Mouse (Mus musculus): ENCODE results near the gene Gper1. TPM values are rescaled to one million over a fixed set of nuclear protein-coding genes. Genes with fewer than 3 reads are reported as not detected.

Gene Gper1
- total RNA-seq, 2 experiments from 2014 or later, result 3.7 to 3.8 TPM

DNA sequence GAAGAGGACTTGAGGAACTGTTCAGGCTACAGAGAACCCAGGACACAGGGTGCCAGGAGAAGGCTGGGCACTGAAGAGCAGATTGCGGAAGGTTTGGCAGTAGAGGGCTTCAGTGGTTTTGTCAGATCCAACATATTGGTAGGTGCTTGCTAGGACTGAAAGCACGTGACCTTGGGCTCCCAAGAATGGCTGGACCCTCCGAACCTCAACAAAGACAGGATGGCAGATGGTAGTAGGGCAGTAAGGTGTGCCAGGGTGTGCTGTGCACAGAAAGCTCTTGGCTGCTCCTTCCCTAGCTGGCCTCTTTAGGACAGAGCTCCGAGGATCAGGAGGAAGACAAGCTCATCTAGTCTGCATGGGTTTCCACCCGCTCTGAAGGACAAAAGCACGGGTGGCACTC is 11.8 kb upstream of the Gper1 start:
- no peak for DNase-seq (ENCODE audit: low spot score in 2 of 2)

DNA sequence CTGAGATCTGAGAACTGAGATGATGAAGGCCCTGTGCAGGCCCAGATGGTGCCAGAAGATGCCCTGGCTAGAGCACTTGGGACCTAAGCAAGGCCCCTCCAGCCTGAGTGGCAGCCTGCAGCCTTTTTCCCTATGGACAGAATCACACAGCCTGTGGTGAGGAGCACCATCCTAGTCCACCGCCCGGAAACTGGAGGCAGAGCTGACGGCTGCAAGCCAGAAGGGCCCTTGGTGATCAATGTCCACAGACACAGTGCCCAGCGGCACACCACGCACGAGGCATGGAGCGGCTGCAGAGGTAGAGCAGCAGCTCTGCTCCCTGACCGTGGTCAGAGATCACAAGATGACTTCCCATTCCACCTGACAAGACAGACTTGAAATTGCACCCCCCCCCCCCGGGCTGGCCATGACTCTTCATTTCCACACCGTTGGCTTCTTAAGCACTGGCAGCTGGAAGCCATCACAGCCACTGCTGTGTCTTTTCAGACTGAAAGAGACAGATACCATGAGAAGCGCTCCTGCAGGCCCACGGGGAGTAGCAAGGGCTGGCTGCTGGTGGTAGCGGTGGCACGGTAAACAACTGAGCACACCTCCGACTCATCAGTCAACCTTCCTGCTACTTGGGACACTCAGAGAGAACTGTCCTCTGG is 11.2 kb upstream of the Gper1 start:
- no peak for DNase-seq (ENCODE audit: low spot score in 2 of 2)

DNA sequence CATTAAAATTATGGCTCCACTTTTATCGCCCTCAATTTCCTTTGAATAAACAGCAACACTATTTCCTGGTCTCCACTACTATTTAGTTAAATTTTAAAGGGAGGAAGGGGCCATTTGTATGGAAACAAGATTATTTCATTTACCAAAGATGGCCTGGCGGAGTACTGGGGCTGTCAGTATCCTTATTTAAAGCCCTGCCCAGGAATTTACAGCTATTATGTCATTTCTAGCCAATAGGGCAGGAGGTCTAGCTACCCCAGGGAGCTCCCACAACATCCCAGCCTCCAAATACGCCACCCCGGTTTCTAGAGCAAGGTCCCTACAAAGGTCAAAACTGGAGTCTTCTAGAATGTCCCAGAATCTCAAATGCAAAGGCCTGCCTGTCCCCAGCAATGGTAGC is 9.4 kb upstream of the Gper1 start:
- DNase-seq (ENCODE audit: low spot score in 2 of 2), result no peak

DNA sequence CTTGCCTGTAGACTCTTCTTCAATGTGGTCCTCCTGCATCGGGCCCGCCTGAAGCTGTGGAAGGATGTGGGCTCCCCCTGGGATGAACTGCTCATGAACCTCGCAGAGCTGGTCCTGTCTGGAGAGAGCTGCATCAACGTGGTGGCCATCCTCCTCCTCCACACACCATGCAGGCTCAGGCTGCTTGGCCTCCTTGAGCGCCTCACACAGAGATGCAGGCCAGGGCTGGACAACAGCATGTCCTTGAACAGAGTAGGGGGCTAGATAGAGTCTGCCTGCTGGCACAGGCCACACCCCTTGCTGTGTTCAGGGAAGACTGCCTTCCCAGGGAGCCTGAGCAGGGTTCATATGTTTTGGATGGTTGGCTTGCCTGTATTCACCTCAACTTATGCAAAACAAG is 8.0 kb upstream of the Gper1 start:
- no peak for DNase-seq (ENCODE audit: low spot score in 2 of 2)

DNA sequence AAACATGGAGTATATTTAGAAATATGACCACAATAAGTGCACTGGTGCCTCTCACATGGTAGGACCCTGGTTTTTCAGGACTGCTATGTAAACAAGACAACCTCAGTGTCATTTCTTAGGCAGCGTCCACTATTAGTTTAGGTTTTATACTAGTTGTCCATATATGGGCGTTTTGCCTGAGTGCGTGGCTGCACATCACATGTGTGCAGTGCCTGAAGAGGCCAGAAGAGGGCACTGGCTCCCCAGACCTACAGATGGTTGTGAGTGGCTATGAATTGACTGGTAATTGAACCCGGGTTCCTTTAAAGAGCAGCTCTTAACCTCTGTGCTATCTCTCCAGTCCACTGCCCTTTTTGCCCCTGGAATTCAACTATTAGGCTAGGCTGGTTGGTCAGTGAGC is 6.0 kb upstream of the Gper1 start:
- DNase-seq (ENCODE audit: low spot score in 2 of 2), result peak in 1 of 2 experiments; percentile 60

DNA sequence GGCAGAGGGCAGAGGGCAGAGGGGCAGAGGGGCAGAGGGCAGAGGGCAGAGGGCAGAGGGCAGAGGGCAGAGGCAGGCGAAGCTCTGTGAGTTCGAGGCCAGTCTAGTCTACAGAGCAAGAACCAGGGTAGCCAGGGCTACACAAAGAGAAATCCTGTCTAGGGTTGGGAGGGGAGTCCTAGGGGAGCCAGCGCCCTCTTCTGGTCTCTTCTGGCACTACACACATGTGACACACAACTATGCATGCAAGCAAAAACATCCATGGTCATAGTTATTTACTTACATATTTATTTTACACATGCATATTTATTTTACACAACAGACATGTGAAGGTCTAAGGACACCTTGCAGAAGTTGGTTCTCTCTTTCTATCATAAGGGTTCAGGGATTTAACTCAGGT is 5.5 kb upstream of the Gper1 start:
- DNase-seq (ENCODE audit: low spot score in 2 of 2), result no peak

DNA sequence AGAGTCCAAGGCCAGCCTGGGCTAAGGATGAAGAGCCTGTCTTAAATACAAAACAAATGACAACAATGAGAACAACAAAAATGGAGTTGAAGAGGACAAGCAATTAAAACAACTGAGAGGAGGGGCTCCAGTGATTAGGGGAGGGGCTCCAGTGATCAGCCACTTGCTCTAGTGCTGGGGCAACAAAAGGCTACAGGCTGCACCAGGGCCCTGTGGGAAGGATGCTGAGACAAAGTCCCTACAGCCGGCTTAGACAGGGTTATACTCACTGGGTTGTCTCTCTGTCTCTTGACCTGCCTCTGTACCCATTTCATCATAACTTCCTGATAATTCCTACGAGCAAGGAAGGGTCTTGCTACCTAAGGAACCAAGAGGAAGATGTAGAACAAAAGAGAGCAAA is 4.8 kb upstream of the Gper1 start:
- DNase-seq (ENCODE audit: low spot score in 2 of 2), result no peak

DNA sequence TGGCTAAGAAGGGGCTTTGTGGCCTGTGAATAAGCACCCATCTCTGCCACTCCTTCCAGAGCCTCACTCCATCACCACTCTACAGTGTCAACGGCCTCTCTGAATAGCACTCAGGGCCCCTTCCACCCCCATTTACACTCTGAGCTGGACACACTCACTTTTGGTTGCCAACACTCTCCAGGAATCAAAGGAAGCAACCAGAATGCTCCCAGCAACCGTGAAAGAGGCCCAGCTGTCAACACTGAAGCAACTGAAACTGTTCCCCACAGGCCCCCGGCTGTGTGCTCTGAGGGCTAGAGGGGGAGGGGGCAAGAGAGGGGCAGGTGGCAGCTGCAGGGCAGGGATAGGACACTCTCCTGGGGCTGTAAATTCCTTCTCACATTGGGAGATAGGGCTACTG is 4.3 kb upstream of the Gper1 start:
- no peak for DNase-seq (ENCODE audit: low spot score in 2 of 2)

DNA sequence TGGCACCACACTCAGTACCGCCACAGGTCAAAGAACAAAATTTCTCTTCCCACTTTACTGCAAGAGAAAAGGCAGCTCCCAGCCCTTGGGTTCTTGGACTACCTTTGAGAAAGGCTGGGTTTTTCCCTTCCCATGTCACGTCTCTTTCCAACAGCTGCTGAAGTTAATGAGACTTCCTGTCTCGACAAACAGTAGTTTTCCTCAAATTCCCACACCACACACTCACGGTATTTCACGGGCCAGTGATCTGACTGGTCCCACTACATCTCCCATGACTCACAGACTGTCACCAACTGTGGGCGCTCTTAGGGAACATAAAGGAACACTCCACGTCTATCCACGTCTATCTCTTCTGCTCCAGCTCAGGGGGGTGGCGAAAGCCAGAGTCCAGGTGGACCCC is 2.2 kb downstream of the Gper1 start:
- no peak for DNase-seq (ENCODE audit: low spot score in 2 of 2)

DNA sequence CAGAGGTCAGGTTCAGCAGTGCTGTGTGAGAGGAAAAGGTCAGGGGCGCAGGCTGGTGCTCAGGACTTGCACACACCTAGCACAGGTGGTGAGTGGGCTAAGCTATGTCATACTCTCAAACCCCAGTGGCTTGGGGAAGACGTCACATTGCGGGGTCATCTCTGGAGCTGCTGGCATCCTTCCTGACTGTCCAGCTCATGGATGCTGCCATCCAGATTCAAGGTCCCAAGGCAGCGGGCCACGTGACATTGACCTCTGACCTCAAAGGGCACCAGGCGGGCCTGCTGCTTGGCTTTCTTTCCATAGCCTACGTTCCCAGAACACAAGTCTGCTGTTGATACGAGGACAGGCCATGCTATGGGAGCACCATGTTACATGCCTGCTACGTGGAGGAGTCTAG is 4.0 kb downstream of the Gper1 start:
- no peak for DNase-seq (ENCODE audit: low spot score in 2 of 2)

DNA sequence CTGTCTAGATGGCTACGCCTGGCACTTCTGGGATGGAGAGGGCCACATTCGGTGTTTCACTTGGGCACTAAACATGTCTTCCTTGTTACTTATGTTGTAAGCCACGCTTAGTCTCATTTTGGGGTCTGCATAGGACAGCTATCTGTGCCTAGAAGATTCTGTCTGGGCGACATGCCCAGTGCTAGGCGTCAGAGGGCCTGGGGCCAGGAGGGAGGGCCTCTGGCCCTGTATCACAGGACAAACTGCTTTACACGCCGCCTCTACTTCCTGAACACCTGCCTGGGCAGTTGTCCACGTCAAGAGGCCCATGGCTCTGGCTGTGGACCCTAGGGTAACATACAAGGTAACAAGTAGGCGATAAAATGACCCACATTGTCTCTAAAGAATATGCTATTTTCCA is 5.0 kb downstream of the Gper1 start:
- DNase-seq (ENCODE audit: low spot score in 2 of 2), result no peak

DNA sequence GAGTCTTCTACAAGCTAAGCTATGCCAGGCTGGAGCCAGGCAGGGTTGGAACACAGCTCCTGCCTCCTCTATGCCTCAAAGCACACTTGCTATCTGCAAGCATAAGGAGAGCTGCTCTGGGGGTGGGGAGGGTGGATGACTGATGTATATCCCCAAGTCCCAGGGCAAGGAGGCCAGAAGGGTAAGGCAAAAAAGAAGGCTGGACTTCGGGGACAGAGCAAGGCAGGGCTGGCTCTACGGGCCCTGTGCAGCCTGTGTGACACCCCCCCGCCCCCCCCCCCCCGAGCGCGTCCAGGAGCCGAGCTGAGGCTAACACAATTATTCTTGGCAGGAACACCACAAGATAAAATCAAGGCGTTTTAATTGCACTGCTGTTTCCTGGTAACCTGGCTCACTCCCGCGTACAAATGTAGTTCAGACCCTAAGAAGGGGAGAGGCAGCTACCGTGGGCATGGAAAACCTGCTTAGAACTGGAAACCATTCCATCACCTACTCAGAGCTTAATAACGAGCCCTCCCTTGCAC is 6.9 kb downstream of the Gper1 start:
- DNase-seq (ENCODE audit: low spot score in 2 of 2), result no peak

DNA sequence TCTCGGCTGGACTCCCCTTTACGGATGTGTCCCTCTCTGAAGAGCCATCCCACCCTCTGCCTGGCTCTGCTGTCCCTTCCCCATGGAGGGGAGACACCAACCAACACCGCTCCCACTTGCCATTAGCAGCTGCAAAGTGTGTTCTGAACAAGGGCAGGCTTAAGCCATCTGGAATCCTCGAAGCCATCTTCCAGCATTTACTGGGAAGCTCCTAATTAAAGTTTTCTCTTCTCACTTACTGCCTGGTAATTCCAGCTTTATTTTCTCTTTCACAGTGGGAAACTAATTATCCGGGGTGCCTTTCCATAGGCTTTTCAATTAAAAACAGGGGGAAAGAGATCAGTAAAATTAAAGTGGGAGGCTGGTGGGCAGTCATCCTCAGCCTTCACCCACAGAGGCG is 9.4 kb downstream of the Gper1 start:
- DNase-seq (ENCODE audit: low spot score in 2 of 2), result peak in 1 of 2 experiments; percentile 13

DNA sequence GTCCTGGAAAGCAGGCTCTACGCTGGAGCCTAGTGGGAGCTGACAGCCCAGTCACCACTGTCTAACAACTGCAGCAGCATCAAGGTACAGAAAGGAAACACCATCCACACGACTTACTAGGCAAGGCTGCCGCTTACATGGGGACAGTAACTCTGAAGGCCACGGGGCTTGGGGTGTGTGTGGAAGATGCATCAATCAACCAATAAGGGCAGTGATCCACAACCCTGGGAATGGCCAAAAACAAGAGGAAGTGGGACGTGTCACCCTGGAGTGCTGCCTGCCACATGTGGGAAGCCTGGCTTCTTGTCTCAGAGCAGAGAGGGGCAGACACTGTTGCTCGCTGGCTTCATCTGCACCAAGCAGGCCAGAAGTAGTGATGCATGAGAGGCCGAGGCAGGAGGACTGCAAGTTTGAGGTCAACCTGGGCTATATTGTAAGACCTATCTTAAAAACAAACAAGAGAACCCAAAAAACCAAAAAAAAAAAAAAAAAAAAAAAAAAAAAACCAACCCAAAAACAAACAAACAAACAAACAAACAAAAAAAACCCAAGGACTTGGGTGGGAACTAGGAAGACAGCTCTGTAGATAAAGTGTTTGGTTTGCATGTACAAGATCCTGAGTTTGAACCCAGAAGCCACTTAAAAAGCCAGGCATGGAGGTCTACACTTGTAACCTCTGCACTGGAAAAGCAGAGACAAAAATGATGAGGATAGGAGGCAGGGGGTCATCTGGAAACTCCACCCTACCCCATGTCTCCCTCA is 10.0 kb downstream of the Gper1 start:
- no peak for DNase-seq (ENCODE audit: low spot score in 2 of 2)

DNA sequence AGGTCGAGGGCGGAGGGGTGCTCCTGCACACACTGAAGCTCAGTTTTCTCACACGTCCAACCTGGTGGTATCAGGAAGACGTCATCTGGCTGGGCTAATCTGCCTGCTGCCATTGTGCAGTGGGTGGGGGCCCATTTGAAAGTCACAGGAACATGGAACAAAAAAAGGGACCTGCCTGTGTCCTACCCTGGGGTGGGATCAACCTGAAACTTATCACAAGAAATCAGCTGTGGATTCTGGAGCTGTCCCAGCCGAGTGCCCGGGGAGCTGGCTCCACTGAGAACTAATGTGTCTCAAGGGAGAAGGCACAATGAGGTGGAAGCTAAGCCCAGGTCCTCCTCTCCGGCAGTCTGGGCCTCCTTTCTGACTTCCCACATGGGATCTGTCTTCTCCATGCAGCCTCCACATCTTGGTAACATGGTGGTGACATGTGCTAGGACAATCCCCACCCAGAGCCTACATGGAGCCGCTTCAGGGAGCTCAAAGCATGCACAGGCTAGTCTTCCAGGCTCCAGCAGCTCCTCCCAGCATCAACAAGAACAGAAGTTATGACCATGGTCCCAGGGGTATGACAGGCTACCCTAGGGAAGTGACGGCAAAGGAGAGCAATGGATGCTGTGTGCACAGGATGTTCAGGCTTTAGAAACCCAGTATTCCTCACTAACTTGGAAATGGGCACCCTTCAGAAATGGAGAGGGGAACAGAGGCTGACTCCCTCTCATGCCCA is 11.1 kb downstream of the Gper1 start:
- DNase-seq (ENCODE audit: low spot score in 2 of 2), result peak in 1 of 2 experiments; percentile 30

DNA sequence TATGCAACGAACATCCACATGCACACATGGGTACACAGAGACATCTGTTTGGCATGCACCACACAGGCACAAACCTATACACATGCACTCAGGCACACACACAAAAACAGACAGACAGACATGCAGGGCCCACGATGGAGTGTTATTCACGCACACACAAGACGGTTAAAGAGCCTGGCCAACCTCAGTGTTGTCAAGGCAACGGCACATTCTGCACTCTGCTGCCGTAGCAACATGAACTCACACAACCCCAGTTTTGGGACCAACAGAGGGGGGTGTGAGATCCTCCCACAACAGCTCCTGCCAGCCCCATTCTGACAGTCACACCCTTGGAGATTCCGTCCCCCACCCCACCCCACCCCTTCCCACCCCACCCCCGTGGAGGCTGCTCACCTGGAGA is 12.0 kb downstream of the Gper1 start:
- DNase-seq (ENCODE audit: low spot score in 2 of 2), result peak in 1 of 2 experiments; percentile 73

DNA sequence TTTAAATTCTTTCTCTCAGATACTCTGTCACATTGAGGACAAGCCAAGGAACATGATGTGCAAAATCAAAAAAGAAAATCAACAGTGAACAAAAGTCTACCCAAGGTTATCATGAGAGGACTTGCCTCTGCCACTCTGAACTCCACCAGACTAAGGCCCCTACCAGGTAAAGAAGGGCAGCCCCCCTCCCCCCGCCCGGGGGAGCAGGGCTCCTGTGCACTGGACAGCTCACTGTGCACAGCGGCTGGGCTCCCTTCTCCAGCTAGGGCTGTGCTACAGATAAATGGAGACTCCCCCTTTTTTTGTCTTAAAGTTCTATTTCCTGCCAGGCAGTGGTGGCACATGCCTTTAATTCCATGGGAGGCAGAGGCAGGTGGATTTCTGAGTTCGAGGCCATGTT is 14.8 kb downstream of the Gper1 start:
- no peak for DNase-seq (ENCODE audit: low spot score in 2 of 2)

DNA sequence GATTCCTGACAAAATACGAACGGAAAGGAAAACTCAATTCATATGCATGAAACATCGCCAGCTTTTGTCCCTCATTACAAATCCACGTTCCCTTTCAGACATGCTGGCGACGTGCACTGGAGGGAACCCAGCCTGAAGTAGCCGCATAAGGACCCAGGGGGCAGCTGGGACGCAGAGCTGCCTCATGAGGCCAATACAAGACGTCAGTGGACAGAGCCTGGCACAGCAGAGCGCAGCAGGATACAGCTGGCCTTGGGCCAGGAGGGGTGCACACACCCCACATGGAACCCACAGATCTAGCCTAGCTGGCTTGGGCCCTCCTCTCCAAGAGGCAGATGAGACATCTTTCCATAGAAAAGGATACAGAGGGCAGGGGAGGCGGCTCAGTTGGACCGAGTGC is 15.5 kb downstream of the Gper1 start:
- peak in 1 of 2 experiments; percentile 49 for DNase-seq (ENCODE audit: low spot score in 2 of 2)

DNA sequence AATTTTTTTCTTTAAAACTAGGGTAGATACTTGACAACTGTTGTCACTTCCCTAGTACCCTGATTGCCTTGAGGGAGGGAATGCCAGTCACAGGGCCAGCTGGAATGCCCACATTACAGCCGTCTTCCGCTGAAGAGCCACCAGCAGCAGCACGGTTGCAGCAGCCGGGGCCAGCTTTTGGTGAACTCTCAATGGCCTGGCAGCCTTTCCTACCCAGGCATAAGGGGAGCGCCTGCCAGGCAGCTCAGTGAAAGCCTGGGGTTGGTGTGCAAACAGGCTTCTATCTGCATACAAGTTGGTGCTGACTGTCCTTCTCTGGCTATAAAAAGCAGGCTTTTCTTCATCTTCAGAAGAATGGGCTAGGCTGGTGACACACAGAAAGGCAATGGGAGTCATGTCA is 17.5 kb downstream of the Gper1 start:
- DNase-seq (ENCODE audit: low spot score in 2 of 2), result peak in 1 of 2 experiments; percentile 63

DNA sequence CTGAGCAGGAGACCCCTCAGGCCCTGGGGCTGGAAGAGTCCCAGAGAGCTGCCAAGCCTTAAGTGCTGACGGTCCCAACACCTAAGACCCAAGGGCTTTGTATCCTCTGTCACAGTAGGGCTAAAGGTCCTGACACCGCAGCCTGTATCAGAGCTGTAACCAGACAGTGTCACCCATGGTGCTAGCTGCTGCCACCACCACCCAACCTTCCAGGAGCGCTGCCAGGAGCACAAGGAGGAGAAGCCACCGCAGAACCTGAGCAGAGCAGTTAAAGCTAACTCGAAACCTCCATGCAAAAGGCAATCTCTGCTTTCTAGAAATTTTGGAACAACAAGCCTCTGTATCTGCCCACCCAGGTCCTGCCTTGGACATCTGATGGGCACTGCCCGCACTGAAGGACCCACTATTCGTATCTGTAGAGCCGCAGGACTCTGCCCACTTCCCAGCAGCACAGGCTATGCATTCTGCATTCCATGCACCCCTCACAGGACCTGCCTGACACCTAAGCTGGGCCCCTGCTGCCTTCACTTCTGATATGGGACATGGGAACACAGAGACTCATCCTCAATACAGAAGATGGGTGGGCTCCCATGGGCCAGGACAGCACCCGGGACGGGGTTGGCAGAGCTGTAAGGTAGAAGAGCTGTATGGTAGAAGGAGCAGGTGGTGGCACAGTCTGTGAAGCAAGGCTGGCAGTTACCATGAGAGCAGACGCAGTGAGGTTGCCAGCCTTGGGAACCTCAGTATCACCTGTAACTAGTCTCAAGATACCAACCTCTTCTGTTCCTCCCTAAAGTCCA is 18.2 kb downstream of the Gper1 start:
- no peak for DNase-seq (ENCODE audit: low spot score in 2 of 2)

DNA sequence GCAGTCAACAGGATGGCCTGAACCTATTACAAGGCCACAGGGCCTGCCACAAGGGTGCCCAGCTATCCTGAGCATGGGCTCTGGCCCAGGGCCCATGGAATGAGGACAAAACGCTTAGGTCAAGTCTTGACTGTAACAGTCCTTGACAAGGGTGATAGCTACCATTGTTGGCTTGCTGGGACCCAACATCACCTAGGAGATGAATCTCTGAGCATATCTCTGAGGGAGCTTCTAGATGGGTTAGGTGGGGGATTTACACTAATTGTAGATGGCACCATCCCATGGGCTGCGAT is 18.7 kb downstream of the Gper1 start:
- no peak for DNase-seq (ENCODE audit: low spot score in 2 of 2)

DNA sequence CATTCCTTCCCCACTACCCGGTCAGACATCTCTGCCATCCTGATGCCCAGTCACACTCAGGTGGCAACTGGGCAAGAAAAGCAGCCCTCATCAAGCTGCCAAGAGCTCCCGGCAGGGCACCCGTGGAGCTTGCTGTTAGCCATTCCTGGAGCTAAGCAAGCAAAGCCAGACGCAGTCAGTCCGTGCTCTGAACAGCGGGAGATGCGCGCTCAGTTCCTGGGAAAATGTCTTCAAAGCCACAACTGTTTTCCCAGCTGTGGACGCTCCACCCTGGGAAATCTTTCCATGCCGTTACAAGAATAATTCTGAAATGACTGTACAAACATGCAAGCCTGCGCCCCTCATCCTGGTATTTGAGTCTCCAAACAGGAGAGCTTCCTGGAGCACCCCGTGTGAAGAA is 19.5 kb downstream of the Gper1 start:
- no peak for DNase-seq (ENCODE audit: low spot score in 2 of 2)

Data from layer of hippocampus, postnatal 10 days (tissue).